Mouse (Mus musculus) hindbrain, embryonic 16.5 days (tissue): Measurements from ENCODE around the gene Nol3. TPM values are rescaled to one million over a fixed set of nuclear protein-coding genes. Genes with fewer than 3 reads are reported as not detected.

ENCODE experiments used
- ATAC-seq: fragments of 200-750 bp; cut with Nextera tagmentation; 2 replicates; pipeline ENCODE4 v1.8.0; 2017; ENCODE audit warnings: moderate TSS enrichment, moderate library complexity
- H3K27ac ChIP-seq: fragments of 300-500 bp; sonication (generic); 2 replicates; pipeline ENCODE4 v1.5.1; 2014; ENCODE audit warnings: low read depth, mild to moderate bottlenecking, control low read depth, low read length, moderate library complexity
- H3K27me3 ChIP-seq: fragments of 300-500 bp; sonication (generic); replicated peaks from 2 replicates; pipeline ENCODE4 v1.6.1; 2014; ENCODE audit warnings: low read length; ENCODE audit not compliant: control insufficient read depth, insufficient read depth
- H3K36me3 ChIP-seq: fragments of 300-500 bp; sonication (generic); 2 replicates; pipeline ENCODE4 v1.6.1; 2014; ENCODE audit warnings: mild to moderate bottlenecking, low read length, moderate library complexity, mixed read lengths; ENCODE audit not compliant: control insufficient read depth, insufficient read depth
- H3K4me1 ChIP-seq: fragments of 300-500 bp; sonication (generic); 2 replicates; pipeline ENCODE4 v1.6.1; 2014; ENCODE audit warnings: low read depth, low read length; ENCODE audit not compliant: control insufficient read depth, insufficient read depth
- H3K4me2 ChIP-seq: fragments of 300-500 bp; sonication (generic); 2 replicates; pipeline ENCODE4 v1.6.1; 2014; ENCODE audit warnings: mild to moderate bottlenecking, low read length, control low read depth, moderate library complexity
- H3K4me3 ChIP-seq: fragments of 300-500 bp; sonication (generic); 2 replicates; pipeline ENCODE4 v1.5.1; 2014; ENCODE audit warnings: mild to moderate bottlenecking, low read length, control low read depth, moderate library complexity
- H3K9ac ChIP-seq: fragments of 300-500 bp; sonication (generic); 2 replicates; pipeline ENCODE4 v1.6.1; 2014; ENCODE audit warnings: low read depth, mild to moderate bottlenecking, control low read depth, low read length, moderate library complexity
- H3K9me3 ChIP-seq: fragments of 300-500 bp; sonication (generic); 2 replicates; pipeline ENCODE4 v1.6.1; 2014; ENCODE audit warnings: mild to moderate bottlenecking, low read length, moderate library complexity; ENCODE audit not compliant: control insufficient read depth
- WGBS: fragments of 180-500 bp; shearing (Covaris S2); extraction: QIAGEN DNeasy Blood & Tissue Kit; methylation state at CpG from one replicate; pipeline ENCODE4 v1.1.7; 2014; 5-methylcytosine and 5-hydroxymethylcytosine counted together
- microRNA counts: library from miRNA; unstranded; fragments of <30 nt; microRNA quantifications from one replicate; lab custom pipeline; 2016
- microRNA-seq: library from miRNA; unstranded; fragments of <30 nt; microRNA quantifications from one replicate; pipeline ENCODE4, GENCODE M21; 2017
- polyA plus RNA-seq: library from polyadenylated mRNA; unstranded; fragments of >200 nt; fragmentation: Nextera tagmentation; extraction: Ambion mirVana; gene quantifications from 2 replicates; pipeline ENCODE4 v1.2.1, GENCODE M21; 2015

Gene Nol3
- polyA plus RNA-seq, 1 experiment from 2014 or later, result 6.2 TPM

DNA sequence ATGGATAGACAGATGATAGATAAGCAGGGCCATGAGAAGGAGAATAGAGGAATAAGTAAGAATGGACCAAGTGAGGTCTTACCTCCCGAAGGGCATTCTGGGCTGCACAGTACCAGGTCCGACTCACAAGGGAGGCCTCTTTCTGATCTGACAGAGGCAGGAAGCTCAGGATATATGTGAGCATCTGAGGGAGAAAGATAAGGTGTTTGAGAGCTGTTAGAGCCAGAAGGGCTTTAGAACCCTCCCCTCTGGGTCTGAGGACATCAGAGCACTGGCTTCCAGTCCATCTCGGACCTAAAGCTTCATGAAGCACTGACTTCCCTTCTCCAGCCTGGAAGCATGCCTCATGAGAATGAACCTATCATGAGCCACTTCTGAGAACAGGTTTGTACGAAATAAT is 47.2 kb downstream of the Nol3 start:
- no peak for ATAC-seq

DNA sequence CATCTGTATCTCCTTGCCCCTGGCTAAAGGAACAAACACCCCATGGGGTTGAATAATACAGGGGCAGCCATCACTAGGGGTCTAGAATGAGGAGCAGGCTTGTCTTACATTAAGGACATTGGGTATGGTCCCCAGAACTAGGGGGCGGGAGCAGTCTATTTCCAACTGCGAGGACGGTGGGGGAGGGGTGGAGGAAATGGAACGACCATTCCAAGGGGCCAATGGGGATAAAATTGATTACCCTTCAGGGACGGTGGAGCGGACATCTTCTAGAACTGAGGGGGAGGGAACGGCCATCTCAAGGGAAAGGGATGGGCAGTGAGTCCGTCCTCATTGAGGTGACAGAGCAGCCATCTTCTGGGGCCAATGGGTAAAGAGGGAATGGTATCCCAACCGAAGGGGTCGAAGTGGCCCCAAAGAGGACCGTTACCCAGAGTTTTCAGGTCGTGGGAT is 49.7 kb downstream of the Nol3 start:
- no peaks in the 10 kb centered on the region for H3K27me3 ChIP-seq
- H3K36me3 ChIP-seq, result peaks cover 20% of the 10 kb centered on the region
- ATAC-seq, result peak; percentile 67
- peak overlapping the region; percentile 77; the same call in 1 of the 2 replicates for H3K27ac ChIP-seq
- peak overlapping the region; percentile 64 for H3K4me2 ChIP-seq
- H3K9me3 ChIP-seq, result no peaks in the 10 kb centered on the region
- H3K4me1 ChIP-seq, result peaks cover 20% of the 10 kb centered on the region
- H3K9ac ChIP-seq, result peak overlapping the region; percentile 86
- peak overlapping the region; percentile 70 for H3K4me3 ChIP-seq
- 2% methylated on average over 12 of the region's 12 CpGs for WGBS

More for the DNA sequence above, 47.2 kb downstream of the Nol3 start:
- Histone ChIP-seq H3K4me2 (no peak overlapping the region), H3K36me3 (peaks cover 12% of the 10 kb centered on the region), H3K27ac (no peak overlapping the region), H3K9me3 (no peaks in the 10 kb centered on the region), H3K9ac (no peak overlapping the region), H3K27me3 (no peaks in the 10 kb centered on the region), H3K4me1 (peaks cover 20% of the 10 kb centered on the region), H3K4me3 (no peak overlapping the region)
- WGBS, result 90% methylated on average over 4 of the region's 4 CpGs

DNA sequence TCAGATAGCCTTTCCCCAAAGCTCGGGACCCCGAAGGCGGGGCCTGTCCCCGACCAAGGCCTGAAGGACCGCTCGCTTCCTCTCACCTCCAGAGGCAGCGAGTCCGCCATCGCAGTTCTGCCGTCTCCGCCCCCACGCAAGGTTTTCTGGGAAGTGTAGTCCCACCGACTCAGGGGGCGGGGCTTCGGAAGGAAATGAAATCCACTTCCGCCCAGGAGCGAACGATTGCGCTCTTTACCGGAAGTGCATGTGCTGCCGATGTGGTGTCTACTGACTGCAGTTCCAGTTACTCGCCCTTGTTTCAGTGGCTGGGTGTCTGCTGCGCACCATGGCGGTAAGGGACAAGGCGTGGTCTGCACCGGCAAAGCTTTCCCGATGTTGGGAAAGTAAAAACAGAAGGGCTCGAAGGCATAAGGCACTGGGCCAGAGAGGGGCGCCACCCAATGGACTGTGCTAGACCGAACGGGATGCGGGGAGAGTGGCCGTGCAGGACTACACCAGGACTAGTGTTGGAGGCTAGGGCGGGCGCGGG is 50.3 kb downstream of the Nol3 start, which contains the start of the genes Lrrc29 and Tmem208:
Gene Lrrc29 (minus strand): TSS at position 138 of the 532 bp plus-strand sequence.
Gene Tmem208 (plus strand): TSS at position 214 of the 532 bp plus-strand sequence.
- H3K27me3 ChIP-seq, result no peaks in the 10 kb centered on the region
- WGBS, result 0% methylated on average over 36 of the region's 36 CpGs
- H3K4me3 ChIP-seq, result peak within 1 kb of the TSS; percentile 70
- H3K4me1 ChIP-seq, result peaks cover 20% of the 10 kb centered on the region
- H3K4me2 ChIP-seq, result peak within 1 kb of the TSS; percentile 71
- peak; percentile 92 for ATAC-seq
- no peaks in the 10 kb centered on the region for H3K9me3 ChIP-seq
- peak within 1 kb of the TSS; percentile 86 for H3K9ac ChIP-seq
- peak within 1 kb of the TSS; percentile 77 for H3K27ac ChIP-seq
- H3K36me3 ChIP-seq, result peaks cover 20% of the 10 kb centered on the region

DNA sequence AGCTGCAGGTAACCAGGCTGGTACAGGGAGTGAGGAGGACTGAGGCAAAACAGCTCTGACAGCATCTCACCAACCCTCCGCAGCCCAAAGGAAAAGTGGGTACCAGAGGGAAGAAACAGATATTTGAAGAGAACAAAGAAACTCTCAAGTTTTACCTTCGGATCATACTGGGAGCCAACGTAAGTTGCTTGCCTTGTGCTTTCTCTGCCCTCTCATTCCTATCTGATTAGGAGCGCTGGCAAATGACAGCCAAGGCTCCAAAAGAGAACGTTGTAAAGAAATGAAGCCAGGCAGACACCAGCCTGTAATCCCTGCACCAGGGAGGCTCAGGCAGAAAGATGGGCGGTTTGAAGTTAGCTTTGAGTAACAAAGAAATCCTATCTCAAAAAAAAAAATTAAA is 51.0 kb downstream of the Nol3 start:
- Histone ChIP-seq H3K4me2 (peak overlapping the region; percentile 71), H3K36me3 (peaks cover 26% of the 10 kb centered on the region), H3K4me1 (peaks cover 20% of the 10 kb centered on the region), H3K9ac (peak overlapping the region; percentile 86), H3K27ac (0 out of 2 replicates have a peak overlapping the region, but pooled peaks have one; percentile 13), H3K4me3 (peak overlapping the region; percentile 70), H3K27me3 (no peaks in the 10 kb centered on the region), H3K9me3 (no peaks in the 10 kb centered on the region)
- 48% methylated on average over 6 of the region's 6 CpGs for WGBS
- ATAC-seq, result no peak

DNA sequence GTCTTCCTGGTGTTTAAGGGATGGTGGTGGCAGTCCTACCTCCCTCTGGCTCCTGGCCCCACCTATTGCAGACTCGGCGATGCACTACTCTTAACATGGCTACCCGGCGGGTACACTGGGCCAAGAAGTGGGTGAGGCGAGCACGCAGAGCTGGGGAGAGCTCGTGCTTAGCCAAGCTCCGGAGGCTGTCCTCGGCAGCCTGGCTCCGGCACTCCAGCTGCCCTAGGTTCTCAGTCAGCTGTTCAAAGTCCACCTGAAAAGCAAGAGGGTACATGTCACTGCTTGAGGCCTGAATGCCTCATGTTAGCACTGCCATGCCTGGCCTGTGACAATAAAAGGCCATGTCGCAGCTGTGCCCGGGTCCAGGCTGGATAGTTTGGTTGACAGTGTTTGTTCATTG is 54.4 kb downstream of the Nol3 start:
- Histone ChIP-seq H3K4me3 (no peak overlapping the region), H3K36me3 (peaks cover 22% of the 10 kb centered on the region), H3K27ac (no peak overlapping the region), H3K27me3 (no peaks in the 10 kb centered on the region), H3K9ac (no peak overlapping the region), H3K4me2 (no peak overlapping the region), H3K4me1 (peaks cover 10% of the 10 kb centered on the region), H3K9me3 (no peaks in the 10 kb centered on the region)
- no peak for ATAC-seq
- 94% methylated on average over 12 of the region's 12 CpGs for WGBS

DNA sequence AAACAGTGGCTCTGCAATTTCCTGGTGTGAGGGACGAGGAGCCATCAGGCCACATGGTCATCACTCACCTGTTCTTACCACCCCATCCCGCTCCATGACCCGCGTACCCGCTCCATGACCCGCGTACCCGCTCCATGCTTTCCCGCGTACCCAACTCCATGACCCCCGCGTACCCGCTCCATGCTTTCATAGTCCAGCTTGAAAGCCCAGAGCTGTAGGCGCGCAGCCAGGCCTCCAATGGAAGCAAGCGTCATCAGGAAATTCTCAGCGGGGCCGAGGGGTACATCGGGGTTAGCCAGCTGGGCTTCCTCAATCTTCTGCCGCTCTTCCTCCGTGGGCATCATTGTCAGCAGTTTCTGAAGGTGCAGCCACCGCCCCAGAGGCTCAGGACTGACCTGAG is 55.5 kb downstream of the Nol3 start:
- H3K27ac ChIP-seq, result no peak overlapping the region
- H3K36me3 ChIP-seq, result peaks cover 22% of the 10 kb centered on the region

More for the DNA sequence above, 55.5 kb downstream of the Nol3 start:
- 97% methylated on average over 22 of the region's 22 CpGs for WGBS
- no peak for ATAC-seq
- Histone ChIP-seq H3K4me3 (no peak overlapping the region), H3K4me2 (no peak overlapping the region), H3K9ac (no peak overlapping the region), H3K27me3 (no peaks in the 10 kb centered on the region), H3K4me1 (peaks cover 9% of the 10 kb centered on the region), H3K9me3 (no peaks in the 10 kb centered on the region)

MicroRNA genes within 50 kb of the gene (microRNA counts, 519-probe panel; counts per million panel counts)
- 2,065 counts per million, percentile 33 among the panel's probes with 10 or more counts for microRNA mmu-miR-328 (lab: Ali Mortazavi, UCI)

Small RNAs within 50 kb of the gene (microRNA-seq; reads per million reads assigned to microRNA genes)
- not detected for gene Gm27320
- gene Mir328, result 388 reads per million, percentile 67 among the genes with 10 or more reads in this experiment

Other genes starting within 250 kb of the Nol3 start
- gene Ces3a, start 227.5 kb upstream of the Nol3 start, polyA plus RNA-seq, result not detected in 2 replicates
- not detected in 2 replicates for gene Ces3b, start 192.4 kb upstream of the Nol3 start, polyA plus RNA-seq
- gene Ces4a, start 144.3 kb upstream of the Nol3 start, polyA plus RNA-seq, result not detected in 2 replicates
- 28.6 and 29.0 TPM in 2 replicates for gene Cbfb, start 105.5 kb upstream of the Nol3 start, polyA plus RNA-seq
- 27.9 and 31.7 TPM in 2 replicates for gene D230025D16Rik, start 51.0 kb upstream of the Nol3 start, polyA plus RNA-seq
- 12.3 and 12.4 TPM in 2 replicates for gene B3gnt9, start 21.0 kb upstream of the Nol3 start, polyA plus RNA-seq
- 20.7 and 21.5 TPM in 2 replicates for gene Tradd, start 11.5 kb upstream of the Nol3 start, polyA plus RNA-seq
- 2.1 and 2.4 TPM in 2 replicates for gene Fbxl8, start 11.5 kb upstream of the Nol3 start, polyA plus RNA-seq
- gene Hsf4, start 6.3 kb upstream of the Nol3 start, polyA plus RNA-seq, result 0.80 and 1.2 TPM in 2 replicates
- gene 4931428F04Rik, start 13.7 kb downstream of the Nol3 start, polyA plus RNA-seq, result 126 and 153 TPM in 2 replicates
- 9.4 and 12.3 TPM in 2 replicates for gene Exoc3l, start 20.0 kb downstream of the Nol3 start, polyA plus RNA-seq
- gene E2f4, start 21.5 kb downstream of the Nol3 start, polyA plus RNA-seq, result 37.3 and 46.7 TPM in 2 replicates
- 1.5 and 1.6 TPM in 2 replicates for gene Elmo3, start 29.5 kb downstream of the Nol3 start, polyA plus RNA-seq
- gene Lrrc29, start 50.1 kb downstream of the Nol3 start, polyA plus RNA-seq, result 0.90 and 0.94 TPM in 2 replicates
- 144 and 150 TPM in 2 replicates for gene Tmem208, start 50.2 kb downstream of the Nol3 start, polyA plus RNA-seq
- 0.69 and 0.93 TPM in 2 replicates for gene Fhod1, start 71.8 kb downstream of the Nol3 start, polyA plus RNA-seq
- gene Slc9a5, start 72.7 kb downstream of the Nol3 start, polyA plus RNA-seq, result 12.3 and 14.5 TPM in 2 replicates
- 1.8 and 2.1 TPM in 2 replicates for gene Plekhg4, start 97.1 kb downstream of the Nol3 start, polyA plus RNA-seq
- 0.27 TPM in 1 of 2 replicates, not detected in the other for gene Kctd19, start 137.4 kb downstream of the Nol3 start, polyA plus RNA-seq
- gene Lrrc36, start 137.4 kb downstream of the Nol3 start, polyA plus RNA-seq, result 0.44 and 0.60 TPM in 2 replicates
- gene Tppp3, start 195.4 kb downstream of the Nol3 start, polyA plus RNA-seq, result 246 and 256 TPM in 2 replicates
- gene Zdhhc1, start 220.8 kb downstream of the Nol3 start, polyA plus RNA-seq, result 39.0 and 40.2 TPM in 2 replicates
- 6.9 and 8.8 TPM in 2 replicates for gene Hsd11b2, start 242.6 kb downstream of the Nol3 start, polyA plus RNA-seq